Mouse (Mus musculus) ES-Bruce4 (cell line): ENCODE data around the gene Snx32. TPM values are rescaled to one million over a fixed set of nuclear protein-coding genes. Genes with fewer than 3 reads are reported as not detected.
A peak's percentile ranks its signal among the peaks of the same experiment; 100 is the strongest.

Experiments used
- H3K27ac ChIP-seq: 2 replicates; pipeline ENCODE4 v1.5.1; 2012; ENCODE audit warnings: low read length, inconsistent platforms; ENCODE audit not compliant: insufficient read depth
- H3K27me3 ChIP-seq: 2 replicates; pipeline ENCODE4 v1.6.1; 2012; ENCODE audit warnings: mild to moderate bottlenecking, low read length, inconsistent platforms; ENCODE audit not compliant: control insufficient read depth, poor library complexity, insufficient read depth, severe bottlenecking
- H3K36me3 ChIP-seq: 2 replicates; pipeline ENCODE4 v1.6.1; 2012; ENCODE audit warnings: inconsistent platforms, mild to moderate bottlenecking, low read length, moderate library complexity; ENCODE audit not compliant: control insufficient read depth, poor library complexity, insufficient read depth, severe bottlenecking
- H3K4me1 ChIP-seq: one replicate; pipeline ENCODE4 v1.8.1; 2011; ENCODE audit warnings: low read length; ENCODE audit not compliant: control insufficient read depth, insufficient read depth
- H3K4me3 ChIP-seq: 2 replicates; pipeline ENCODE4 v1.5.1; 2011; ENCODE audit warnings: low read depth, mild to moderate bottlenecking, low read length
- H3K9ac ChIP-seq: 2 replicates; pipeline ENCODE4 v1.6.1; 2012; ENCODE audit warnings: low read depth, mild to moderate bottlenecking, inconsistent platforms; ENCODE audit not compliant: poor library complexity, severe bottlenecking
- H3K9me3 ChIP-seq: replicated peaks from 2 replicates; pipeline ENCODE4 v1.6.1; 2012; ENCODE audit warnings: mild to moderate bottlenecking, low read length, inconsistent platforms; ENCODE audit not compliant: control insufficient read depth, poor library complexity, insufficient read depth, severe bottlenecking
- CTCF ChIP-seq: IDR thresholded peaks from one replicate; pipeline ENCODE4 v1.8.1; 2011; ENCODE audit warnings: low read depth, low read length
- EP300 ChIP-seq: IDR thresholded peaks from 2 replicates; pipeline ENCODE4 v1.6.1; 2011; ENCODE audit warnings: low read depth, low read length; ENCODE audit not compliant: insufficient read depth
- POLR2A ChIP-seq: IDR thresholded peaks from one replicate; pipeline ENCODE4 v1.8.1; 2011; ENCODE audit warnings: low read length; ENCODE audit not compliant: insufficient read depth
- polyA plus RNA-seq: library from polyadenylated mRNA; stranded (reverse); fragments of >200 nt; gene quantifications from 2 replicates; pipeline ENCODE4 v1.2.4, GENCODE M21; 2011; ENCODE audit warnings: low read depth; ENCODE audit not compliant: missing spikeins, insufficient read depth, insufficient read length

Snx32 gene
- polyA plus RNA-seq, 1 experiment: 7.7 TPM

- no peak for TF ChIP-seq EP300
- no peak for TF ChIP-seq CTCF
- TF ChIP-seq POLR2A: no peak
- Histone ChIP-seq H3K9ac (no peak overlapping the region), H3K9me3 (no peaks in the 10 kb centered on the region), H3K4me1 (peaks cover 2% of the 10 kb centered on the region), H3K36me3 (no peaks in the 10 kb centered on the region), H3K4me3 (no peak overlapping the region), H3K27ac (no peak overlapping the region), H3K27me3 (no peaks in the 10 kb centered on the region)
These were observed 22.2 kb upstream of the Snx32 start for GRCm38 (mm10) chr19:5532520-5532919.

GRCm38 (mm10) chr19:5530138-5530524 lies 19.8 kb upstream of the Snx32 start:
- Histone ChIP-seq H3K36me3 (no peaks in the 10 kb centered on the region), H3K27ac (no peak overlapping the region), H3K9ac (no peak overlapping the region), H3K4me3 (no peak overlapping the region), H3K27me3 (no peaks in the 10 kb centered on the region), H3K9me3 (no peaks in the 10 kb centered on the region), H3K4me1 (peaks cover 2% of the 10 kb centered on the region)
- no peak for TF ChIP-seq EP300
- no peak for TF ChIP-seq POLR2A
- TF ChIP-seq CTCF: no peak

GRCm38 (mm10) chr19:5529325-5530137 lies 19.2 kb upstream of the Snx32 start:
- Histone ChIP-seq H3K27ac (no peak overlapping the region), H3K27me3 (no peaks in the 10 kb centered on the region), H3K36me3 (no peaks in the 10 kb centered on the region), H3K4me3 (no peak overlapping the region), H3K9me3 (no peaks in the 10 kb centered on the region), H3K9ac (no peak overlapping the region), H3K4me1 (peaks cover 2% of the 10 kb centered on the region)
- TF ChIP-seq EP300: peak; percentile 83
- peak; percentile 99 for TF ChIP-seq CTCF
- no peak for TF ChIP-seq POLR2A

- Histone ChIP-seq H3K9me3 (no peaks in the 10 kb centered on the region), H3K27ac (no peak overlapping the region), H3K4me1 (peaks cover 2% of the 10 kb centered on the region), H3K36me3 (no peaks in the 10 kb centered on the region), H3K27me3 (no peaks in the 10 kb centered on the region), H3K9ac (no peak overlapping the region), H3K4me3 (no peak overlapping the region)
- TF ChIP-seq CTCF (no peak), POLR2A (no peak), EP300 (no peak)
These were observed 14.9 kb upstream of the Snx32 start for GRCm38 (mm10) chr19:5525204-5525603.

- no peaks in the 10 kb centered on the region for H3K4me1 ChIP-seq
- H3K9me3 ChIP-seq: no peaks in the 10 kb centered on the region
- no peak overlapping the region for H3K27ac ChIP-seq
- H3K27me3 ChIP-seq: no peaks in the 10 kb centered on the region
- H3K4me3 ChIP-seq: no peak overlapping the region
- TF ChIP-seq CTCF: no peak
- H3K36me3 ChIP-seq: no peaks in the 10 kb centered on the region
- H3K9ac ChIP-seq: no peak overlapping the region
These were observed 8.4 kb upstream of the Snx32 start for GRCm38 (mm10) chr19:5518721-5519120.

- Histone ChIP-seq H3K36me3 (no peaks in the 10 kb centered on the region), H3K9me3 (no peaks in the 10 kb centered on the region), H3K27ac (0 out of 2 replicates have a peak overlapping the region, but pooled peaks have one; percentile 3), H3K27me3 (no peaks in the 10 kb centered on the region), H3K4me3 (no peak overlapping the region), H3K9ac (no peak overlapping the region), H3K4me1 (no peaks in the 10 kb centered on the region)
- TF ChIP-seq POLR2A: no peak
- TF ChIP-seq EP300: no peak
- TF ChIP-seq CTCF: no peak
These were observed 6.7 kb upstream of the Snx32 start for GRCm38 (mm10) chr19:5516906-5517505.
